Mouse (Mus musculus): ENCODE results near the gene Stk40.
"Not testable (repeated sequence)": the region's sequence is repeated elsewhere in the genome, so short reads cannot be mapped to it uniquely, and the experiment has no call there.

The Stk40 gene

GRCm38 (mm10) chr4:126103590-126104068, at the start of gene Stk40:
Gene Stk40 (plus strand): TSS chr4:126103957.
- peak; percentile 98 for DNase-seq

- DNase-seq = no peak
Measured at GRCm38 (mm10) chr4:126057207-126058133, 46.3 kb upstream of the Stk40 start.

- peak; percentile 91 to 95 for DNase-seq
Measured at GRCm38 (mm10) chr4:126058134-126058996, 45.4 kb upstream of the Stk40 start, which contains the start of gene Oscp1. Gene Oscp1 (plus strand): TSS chr4:126058565.

DNA sequence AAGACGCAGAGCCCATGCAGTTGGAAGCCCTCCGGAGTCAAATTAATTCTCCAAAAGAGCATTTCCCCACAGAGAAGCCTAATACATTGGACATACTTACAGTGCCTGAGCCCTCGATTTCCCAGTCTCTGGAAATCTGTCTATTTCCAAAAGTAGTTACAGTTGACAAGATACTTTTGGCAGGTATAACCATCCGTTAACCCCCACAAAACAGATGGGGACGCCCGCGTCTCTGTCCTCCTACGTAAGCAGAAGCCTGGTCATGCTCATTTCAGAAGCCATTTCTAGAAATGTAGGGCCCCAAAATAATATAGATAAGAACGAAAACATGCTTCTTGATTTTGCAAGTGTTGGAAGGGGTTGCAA, 44.8 kb upstream of the Stk40 start:
- no peak for DNase-seq

DNA sequence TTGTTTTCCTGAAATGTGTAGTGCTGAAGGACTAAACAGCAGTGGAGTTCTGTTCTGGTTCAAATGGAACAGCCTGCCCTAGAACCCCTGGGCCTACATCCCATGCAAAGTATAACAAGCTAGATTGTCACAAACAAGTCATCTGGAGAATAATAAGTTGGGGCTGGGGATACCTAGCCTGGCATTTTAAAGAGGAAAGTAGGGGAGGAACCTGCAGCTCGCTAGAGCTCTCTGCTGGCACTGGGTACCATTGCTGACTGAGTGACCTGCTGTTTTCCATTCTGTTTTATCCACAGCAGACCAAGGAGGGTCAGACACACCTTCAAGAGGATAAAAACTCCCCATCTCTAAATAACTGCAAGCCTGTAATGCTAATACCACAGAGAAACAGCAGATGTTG, 40.9 kb upstream of the Stk40 start:
- peak; percentile 34 to 35 for DNase-seq

GRCm38 (mm10) chr4:126065241-126065640, 38.5 kb upstream of the Stk40 start:
- DNase-seq = no peak

GRCm38 (mm10) chr4:126067401-126068077, 36.2 kb upstream of the Stk40 start:
- no peak for DNase-seq

GRCm38 (mm10) chr4:126068842-126069241, 34.9 kb upstream of the Stk40 start:
- DNase-seq = no peak

GRCm38 (mm10) chr4:126077833-126078232, 25.9 kb upstream of the Stk40 start:
- no peak for DNase-seq

- no peak for DNase-seq
Measured at GRCm38 (mm10) chr4:126079266-126079665, 24.5 kb upstream of the Stk40 start.

DNA sequence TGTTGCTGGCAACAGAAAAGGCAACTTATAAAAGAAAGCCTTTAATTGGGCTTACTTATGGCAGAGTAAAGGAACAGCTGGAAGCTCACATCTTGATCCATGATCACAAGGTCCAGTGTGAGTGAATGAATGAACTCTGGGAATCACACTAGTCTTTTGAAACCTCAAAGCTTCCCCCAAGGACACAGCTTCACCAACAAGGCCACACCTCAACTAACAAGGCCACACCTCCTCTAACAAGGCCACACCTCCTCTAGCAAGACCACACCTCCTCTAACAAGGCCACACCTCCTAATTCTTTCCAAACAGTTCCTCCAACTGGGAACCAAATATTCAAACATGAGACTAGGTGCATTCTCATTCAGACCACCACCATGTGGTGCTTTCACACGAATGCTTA, 22.2 kb upstream of the Stk40 start:
- DNase-seq = no peak

- no peak for DNase-seq
Measured at GRCm38 (mm10) chr4:126083021-126083420, 20.7 kb upstream of the Stk40 start.

- no peak for DNase-seq
Measured at GRCm38 (mm10) chr4:126084382-126084781, 19.4 kb upstream of the Stk40 start.

GRCm38 (mm10) chr4:126085996-126086576, 17.7 kb upstream of the Stk40 start:
- DNase-seq = peak; percentile 86 to 90

GRCm38 (mm10) chr4:126090101-126090847, 13.5 kb upstream of the Stk40 start:
- no peak for DNase-seq

GRCm38 (mm10) chr4:126090848-126091124, 13.0 kb upstream of the Stk40 start:
- DNase-seq = no peak

- no peak for DNase-seq
Measured at GRCm38 (mm10) chr4:126091873-126092272, 11.9 kb upstream of the Stk40 start.

DNA sequence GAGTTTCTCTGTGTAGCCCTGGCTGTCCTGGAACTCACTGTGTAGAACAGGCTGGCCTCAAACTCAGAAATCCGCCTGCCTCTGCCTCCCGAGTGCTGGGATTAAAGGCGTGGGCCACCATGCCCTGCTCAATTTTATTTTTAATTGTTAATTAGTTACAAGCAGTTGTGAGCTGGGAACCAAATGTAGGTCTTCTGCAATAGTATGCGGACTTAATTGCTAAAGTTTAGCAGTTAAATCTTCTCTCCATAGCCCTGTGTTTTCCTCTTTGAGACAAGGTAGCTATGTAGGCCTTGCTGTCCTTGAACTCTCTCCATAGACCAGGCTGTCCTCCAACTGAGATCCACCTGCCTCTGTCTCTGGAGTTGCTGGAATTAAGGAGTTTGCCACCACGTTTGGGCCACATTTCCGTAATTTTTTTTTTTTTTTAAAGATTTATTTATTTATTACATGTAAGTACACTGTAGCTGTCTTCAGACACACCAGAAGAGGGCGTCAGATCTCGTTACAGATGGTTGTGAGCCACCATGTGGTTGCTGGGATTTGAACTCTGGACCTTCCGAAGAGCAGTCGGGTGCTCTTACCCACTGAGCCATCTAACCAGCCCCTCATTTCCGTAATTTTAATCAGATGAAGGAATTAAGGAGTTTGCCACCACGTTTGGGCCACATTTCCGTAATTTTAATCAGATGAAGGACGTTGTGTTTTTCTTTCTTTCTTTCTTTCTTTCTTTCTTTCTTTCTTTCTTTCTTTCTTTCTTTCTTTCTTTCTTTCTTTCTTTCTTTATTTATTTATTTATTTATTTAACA, 7.9 kb upstream of the Stk40 start:
- not testable (repeated sequence) for DNase-seq

DNA sequence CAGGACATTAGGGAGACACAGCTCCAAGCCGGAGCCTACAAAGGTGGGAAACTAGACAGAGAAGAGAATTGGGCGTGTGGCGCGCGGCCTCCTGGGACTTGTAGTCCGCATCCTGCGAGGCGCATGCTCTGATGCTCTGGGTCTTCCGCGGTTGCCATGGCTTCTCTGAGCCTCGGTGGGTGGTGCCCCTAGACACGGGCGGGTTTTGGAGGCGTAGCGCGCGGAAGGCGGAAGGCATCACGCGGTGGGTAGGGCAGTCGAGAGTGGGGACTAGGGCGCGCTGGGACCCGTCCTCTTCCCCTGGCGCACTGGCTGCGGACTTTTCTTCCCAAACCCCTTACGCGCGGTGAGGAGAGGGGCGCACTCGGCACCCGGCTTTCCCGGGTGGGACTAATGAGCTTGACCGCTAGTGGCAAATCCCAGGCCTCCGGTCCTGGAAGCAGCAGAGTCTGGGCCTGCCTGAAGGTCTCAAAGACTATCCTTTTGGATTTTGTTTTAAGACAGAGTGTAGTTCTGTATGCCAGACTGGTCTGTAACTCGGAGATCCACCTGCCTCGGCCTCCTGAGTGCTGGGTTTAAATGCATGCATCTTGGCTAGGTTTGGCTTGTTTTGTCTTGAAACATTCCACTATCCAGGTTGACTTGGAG, 7.2 kb upstream of the Stk40 start, which contains the start of gene Lsm10:
Gene Lsm10, plus strand, starts transcription at position 160 of the 648 bp plus-strand sequence.
- peak; percentile 95 to 97 for DNase-seq

DNA sequence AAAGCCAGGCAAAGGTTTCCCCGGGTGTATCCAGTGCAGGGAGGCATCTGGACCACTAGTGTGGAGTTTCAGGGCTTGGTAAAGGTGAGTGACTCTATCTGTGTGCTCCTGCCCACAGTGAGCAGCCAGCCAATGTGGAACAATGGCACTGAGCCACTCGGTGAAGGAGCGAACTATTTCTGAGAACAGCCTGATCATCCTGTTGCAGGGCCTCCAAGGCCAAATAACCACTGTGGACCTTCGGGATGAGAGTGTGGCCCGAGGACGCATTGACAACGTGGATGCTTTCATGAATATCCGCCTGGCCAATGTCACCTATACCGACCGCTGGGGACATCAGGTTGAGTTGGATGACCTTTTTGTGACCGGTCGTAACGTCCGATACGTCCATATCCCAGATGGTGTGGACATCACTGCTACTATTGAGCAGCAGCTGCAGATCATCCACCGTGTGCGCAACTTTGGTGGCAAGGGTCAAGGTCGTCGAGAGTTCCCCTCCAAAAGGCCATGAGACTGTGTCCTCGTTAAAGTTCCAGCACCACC, 6.0 kb upstream of the Stk40 start:
- no peak for DNase-seq
